Mouse (Mus musculus) lung, postnatal 0 days (tissue): ENCODE data around the gene Vmn2r114.
"Not testable (repeated sequence)": the region's sequence is repeated elsewhere in the genome, so short reads cannot be mapped to it uniquely, and the experiment has no call there.

Source experiments
- CTCF ChIP-seq: IDR thresholded peaks from 2 replicates; pipeline ENCODE4 v1.5.1; 2016; ENCODE audit warnings: antibody characterized with exemption, mild to moderate bottlenecking
- EP300 ChIP-seq: IDR thresholded peaks from 2 replicates; pipeline ENCODE4 v1.6.1; 2016; ENCODE audit warnings: antibody characterized with exemption, mild to moderate bottlenecking, control low read depth

- TF ChIP-seq CTCF, EP300: not testable (repeated sequence)
These were observed 31.1 kb upstream of the Vmn2r114 start, which contains the start of gene Vmn2r115 for GRCm38 (mm10) chr17:23343441-23343840.
